Mouse (Mus musculus): ENCODE measurements around the gene Jmy. TPM values are rescaled to one million over a fixed set of nuclear protein-coding genes. Genes with fewer than 3 reads are reported as not detected.

Gene Jmy
- polyA plus RNA-seq, 1 experiment = 4.1 TPM

- Histone ChIP-seq H3K4me2 (ENCODE audit: low read depth) (no peak overlapping the region), H3K36me3 (ENCODE audit: control insufficient read depth, insufficient read depth) (no peaks in the 10 kb centered on the region), H3K27me3 (ENCODE audit: control insufficient read depth, insufficient read depth, insufficient read length) (no peaks in the 10 kb centered on the region), H3K79me2 (ENCODE audit: control insufficient read depth, insufficient read depth) (no peaks in the 10 kb centered on the region), H3ac (ENCODE audit: control insufficient read depth, insufficient read length) (no peak overlapping the region), H3K4me3 (no peak overlapping the region)
- no peak for TF ChIP-seq POLR2A (IDR thresholded peaks at IDR 0.05; ENCODE audit: insufficient read length, low read depth)
- TF ChIP-seq MAX (IDR thresholded peaks at IDR 0.05; ENCODE audit: low read depth) = no peak
- TF ChIP-seq TCF3 (IDR thresholded peaks at IDR 0.05; ENCODE audit: insufficient read length, low read depth) = no peak
- no peak for TF ChIP-seq USF1 (IDR thresholded peaks at IDR 0.05; ENCODE audit: low read depth)
- no peak for TF ChIP-seq CEBPB (IDR thresholded peaks at IDR 0.05; ENCODE audit: insufficient read depth, poor library complexity, severe bottlenecking)
- no peak for TF ChIP-seq SRF (IDR thresholded peaks at IDR 0.05; ENCODE audit: control insufficient read depth, insufficient read length, low read depth)
- no peak for TF ChIP-seq MYOG (IDR thresholded peaks at IDR 0.05; ENCODE audit: control insufficient read depth in 1 of 3, insufficient read depth in 1 of 3, insufficient read length in 2 of 3, low read depth in 2 of 3)
- no peak for TF ChIP-seq TCF12 (IDR thresholded peaks at IDR 0.05; ENCODE audit: insufficient read depth, poor library complexity, severe bottlenecking)
- TF ChIP-seq E2F4 (IDR thresholded peaks at IDR 0.05; ENCODE audit: insufficient read depth) = no peak
- TF ChIP-seq REST (IDR thresholded peaks at IDR 0.05; ENCODE audit: insufficient read depth, insufficient read length) = no peak
- no peak for TF ChIP-seq MYOD1 (IDR thresholded peaks at IDR 0.05; ENCODE audit: control insufficient read depth in 1 of 3, insufficient read length in 2 of 3, low read depth in 2 of 3)
- no peak for TF ChIP-seq POLR2AphosphoS2 (IDR thresholded peaks at IDR 0.05; ENCODE audit: insufficient read length, low read depth)
These were observed 89.3 kb downstream of the Jmy start for GRCm38 (mm10) chr13:93410343-93410742.

GRCm38 (mm10) chr13:93406855-93407254 is 92.8 kb downstream of the Jmy start:
- H3K27me3 ChIP-seq (ENCODE audit: control insufficient read depth, insufficient read depth, insufficient read length) = no peaks in the 10 kb centered on the region
- TF ChIP-seq POLR2AphosphoS2 (IDR thresholded peaks at IDR 0.05; ENCODE audit: insufficient read length, low read depth) (no peak), TCF12 (IDR thresholded peaks at IDR 0.05; ENCODE audit: insufficient read depth, poor library complexity, severe bottlenecking) (no peak), SRF (IDR thresholded peaks at IDR 0.05; ENCODE audit: control insufficient read depth, insufficient read length, low read depth) (no peak), E2F4 (IDR thresholded peaks at IDR 0.05; ENCODE audit: insufficient read depth) (no peak), REST (IDR thresholded peaks at IDR 0.05; ENCODE audit: insufficient read depth, insufficient read length) (no peak)
- H3K36me3 ChIP-seq (ENCODE audit: control insufficient read depth, insufficient read depth) = peaks cover 4% of the 10 kb centered on the region
- no peak overlapping the region for H3K4me3 ChIP-seq
- no peak overlapping the region for H3ac ChIP-seq (ENCODE audit: control insufficient read depth, insufficient read length)
- H3K79me2 ChIP-seq (ENCODE audit: control insufficient read depth, insufficient read depth) = no peaks in the 10 kb centered on the region
- no peak overlapping the region for H3K4me2 ChIP-seq (ENCODE audit: low read depth)

- no peaks in the 10 kb centered on the region for H3K79me2 ChIP-seq (ENCODE audit: control insufficient read depth, insufficient read depth)
- no peak overlapping the region for H3K4me3 ChIP-seq
- no peaks in the 10 kb centered on the region for H3K27me3 ChIP-seq (ENCODE audit: control insufficient read depth, insufficient read depth, insufficient read length)
- H3K36me3 ChIP-seq (ENCODE audit: control insufficient read depth, insufficient read depth) = peaks cover 4% of the 10 kb centered on the region
- H3ac ChIP-seq (ENCODE audit: control insufficient read depth, insufficient read length) = no peak overlapping the region
- no peak overlapping the region for H3K4me2 ChIP-seq (ENCODE audit: low read depth)
- TF ChIP-seq MYOG (IDR thresholded peaks at IDR 0.05; ENCODE audit: control insufficient read depth in 1 of 3, insufficient read depth in 1 of 3, insufficient read length in 2 of 3, low read depth in 2 of 3) = no peak
- TF ChIP-seq TCF3 (IDR thresholded peaks at IDR 0.05; ENCODE audit: insufficient read length, low read depth) = no peak
- TF ChIP-seq POLR2AphosphoS2 (IDR thresholded peaks at IDR 0.05; ENCODE audit: insufficient read length, low read depth) = no peak
- no peak for TF ChIP-seq POLR2A (IDR thresholded peaks at IDR 0.05; ENCODE audit: insufficient read length, low read depth)
- TF ChIP-seq TCF12 (IDR thresholded peaks at IDR 0.05; ENCODE audit: insufficient read depth, poor library complexity, severe bottlenecking) = no peak
- TF ChIP-seq REST (IDR thresholded peaks at IDR 0.05; ENCODE audit: insufficient read depth, insufficient read length) = no peak
- no peak for TF ChIP-seq CEBPB (IDR thresholded peaks at IDR 0.05; ENCODE audit: insufficient read depth, poor library complexity, severe bottlenecking)
- TF ChIP-seq MAX (IDR thresholded peaks at IDR 0.05; ENCODE audit: low read depth) = no peak
- TF ChIP-seq MYOD1 (IDR thresholded peaks at IDR 0.05; ENCODE audit: control insufficient read depth in 1 of 3, insufficient read length in 2 of 3, low read depth in 2 of 3) = no peak
- no peak for TF ChIP-seq USF1 (IDR thresholded peaks at IDR 0.05; ENCODE audit: low read depth)
- TF ChIP-seq SRF (IDR thresholded peaks at IDR 0.05; ENCODE audit: control insufficient read depth, insufficient read length, low read depth) = no peak
These were observed 97.7 kb downstream of the Jmy start for GRCm38 (mm10) chr13:93401947-93402346.

GRCm38 (mm10) chr13:93399710-93400216 is 99.8 kb downstream of the Jmy start:
- Histone ChIP-seq H3K4me3 (no peak overlapping the region), H3K4me2 (ENCODE audit: low read depth) (no peak overlapping the region)
- no peak for TF ChIP-seq TCF3 (IDR thresholded peaks at IDR 0.05; ENCODE audit: insufficient read length, low read depth)
- TF ChIP-seq TCF12 (IDR thresholded peaks at IDR 0.05; ENCODE audit: insufficient read depth, poor library complexity, severe bottlenecking) = no peak
- no peak for TF ChIP-seq E2F4 (IDR thresholded peaks at IDR 0.05; ENCODE audit: insufficient read depth)
- no peak for TF ChIP-seq MYOD1 (IDR thresholded peaks at IDR 0.05; ENCODE audit: control insufficient read depth in 1 of 3, insufficient read length in 2 of 3, low read depth in 2 of 3)
- no peak for TF ChIP-seq MAX (IDR thresholded peaks at IDR 0.05; ENCODE audit: low read depth)
- no peak for TF ChIP-seq SRF (IDR thresholded peaks at IDR 0.05; ENCODE audit: control insufficient read depth, insufficient read length, low read depth)
- TF ChIP-seq USF1 (IDR thresholded peaks at IDR 0.05; ENCODE audit: low read depth) = no peak
- no peak for TF ChIP-seq REST (IDR thresholded peaks at IDR 0.05; ENCODE audit: insufficient read depth, insufficient read length)
- no peak for TF ChIP-seq MYOG (IDR thresholded peaks at IDR 0.05; ENCODE audit: control insufficient read depth in 1 of 3, insufficient read depth in 1 of 3, insufficient read length in 2 of 3, low read depth in 2 of 3)

GRCm38 (mm10) chr13:93389242-93389625 is 110.4 kb downstream of the Jmy start:
- Histone ChIP-seq H3K36me3 (ENCODE audit: control insufficient read depth, insufficient read depth) (peaks cover 5% of the 10 kb centered on the region), H3K4me3 (no peak overlapping the region), H3ac (ENCODE audit: control insufficient read depth, insufficient read length) (no peak overlapping the region), H3K4me2 (ENCODE audit: low read depth) (no peak overlapping the region), H3K79me2 (ENCODE audit: control insufficient read depth, insufficient read depth) (no peaks in the 10 kb centered on the region), H3K27me3 (ENCODE audit: control insufficient read depth, insufficient read depth, insufficient read length) (no peaks in the 10 kb centered on the region)
- TF ChIP-seq E2F4 (IDR thresholded peaks at IDR 0.05; ENCODE audit: insufficient read depth) (no peak), MYOG (IDR thresholded peaks at IDR 0.05; ENCODE audit: control insufficient read depth in 1 of 3, insufficient read depth in 1 of 3, insufficient read length in 2 of 3, low read depth in 2 of 3) (no peak), CEBPB (IDR thresholded peaks at IDR 0.05; ENCODE audit: insufficient read depth, poor library complexity, severe bottlenecking) (no peak), POLR2A (IDR thresholded peaks at IDR 0.05; ENCODE audit: insufficient read length, low read depth) (no peak), TCF3 (IDR thresholded peaks at IDR 0.05; ENCODE audit: insufficient read length, low read depth) (no peak), MAX (IDR thresholded peaks at IDR 0.05; ENCODE audit: low read depth) (no peak)

More at GRCm38 (mm10) chr13:93399710-93400216, 99.8 kb downstream of the Jmy start:
- Histone ChIP-seq H3K36me3 (ENCODE audit: control insufficient read depth, insufficient read depth) (no peaks in the 10 kb centered on the region), H3K79me2 (ENCODE audit: control insufficient read depth, insufficient read depth) (no peaks in the 10 kb centered on the region), H3K27me3 (ENCODE audit: control insufficient read depth, insufficient read depth, insufficient read length) (no peaks in the 10 kb centered on the region), H3ac (ENCODE audit: control insufficient read depth, insufficient read length) (no peak overlapping the region)
